Comparison of ENCODE assay signal across 9 mouse cellular contexts in genomic region chr2:93458332-93459207, GRCm38 (mm10). TPM values are rescaled to one million over a fixed set of nuclear protein-coding genes. Genes with fewer than 3 reads are reported as not detected.
A peak's percentile ranks its signal among the peaks of the same experiment; 100 is the strongest.
DNase-seq lines count a peak whose midpoint lies in the region; ATAC-seq and TF ChIP-seq lines count a peak whose summit lies in the region.
"Had no signal": no experiment of that assay in that cellular context is flagged by ENCODE, and none has a peak within 500 bp of the region (broad histone marks: within the 10 kb centered on the region; RNA-seq: fewer than 3 reads in every experiment).

No protein-coding gene starts in this region.

- ATAC-seq in heart, embryonic 11.5 days (replicated peaks; ENCODE audit: insufficient number of reproducible peaks, low FRiP score, low TSS enrichment): no peak
- ATAC-seq in stomach, embryonic 16.5 days (ENCODE audit: insufficient read depth, low FRiP score): no peak
- no peak for ATAC-seq in hindbrain, embryonic 14.5 days (ENCODE audit: low FRiP score)

- H3K27ac ChIP-seq in spleen, adult 2 months (ENCODE audit: insufficient read depth, low read length): peak overlapping the region; percentile 74
- 0 out of 2 replicates have a peak overlapping the region, but pooled peaks have one; percentile 24 for H3K27ac ChIP-seq in heart, embryonic 11.5 days (ENCODE audit: low read depth, low read length)
- H3K27ac ChIP-seq in stomach, embryonic 16.5 days (ENCODE audit: low read length): peak overlapping the region; percentile 81
- H3K27ac ChIP-seq in hindbrain, embryonic 14.5 days: no peak overlapping the region

- peaks cover 63% of the 10 kb centered on the region for H3K4me1 ChIP-seq in spleen, adult 2 months (ENCODE audit: control insufficient read depth, insufficient read depth, insufficient read length)
- H3K4me1 ChIP-seq in heart, embryonic 11.5 days (ENCODE audit: control insufficient read depth, insufficient read depth, low read length): 0 out of 2 replicates have a peak, but pooled peaks cover 7% of the 10 kb centered on the region
- H3K4me1 ChIP-seq in stomach, embryonic 16.5 days (ENCODE audit: control insufficient read depth, insufficient read depth, low read length): peaks cover 76% of the 10 kb centered on the region
- H3K4me1 ChIP-seq in hindbrain, embryonic 14.5 days (replicated peaks; ENCODE audit: control insufficient read depth, insufficient read depth, low read length): peaks cover 16% of the 10 kb centered on the region

- no peak for DNase-seq in spleen, adult 2 months (ENCODE audit: low read depth in 1 of 2, low spot score in 2 of 2)
- no peak for DNase-seq in spleen, postnatal 4 days (ENCODE audit: low spot score in 2 of 2)
- DNase-seq in liver: peak; percentile 53
- no peak for DNase-seq in frontal cortex, postnatal 10 days (ENCODE audit: low spot score in 2 of 2)
- DNase-seq in hindbrain, embryonic 14.5 days (ENCODE audit: low spot score): no peak
- DNase-seq in frontal cortex, adult 2 months (ENCODE audit: extremely low spot score in 1 of 2, low spot score in 1 of 2): no peak

- H3K4me3 ChIP-seq in spleen, adult 2 months (ENCODE audit: extremely low read depth, insufficient read depth, insufficient read length): 0 out of 2 replicates have a peak overlapping the region, but pooled peaks have one; percentile 1
- no peak overlapping the region for H3K4me3 ChIP-seq in heart, embryonic 11.5 days (ENCODE audit: low read depth, low read length)
- no peak overlapping the region for H3K4me3 ChIP-seq in stomach, embryonic 16.5 days (replicated peaks; ENCODE audit: low read length)
- H3K4me3 ChIP-seq in hindbrain, embryonic 14.5 days (replicated peaks; ENCODE audit: low read length): no peak overlapping the region

- TF ChIP-seq POLR2A in spleen, adult 2 months (IDR thresholded peaks at IDR 0.05; ENCODE audit: low read depth, low read length): no peak

- no peaks in the 10 kb centered on the region for H3K9me3 ChIP-seq in heart, embryonic 11.5 days (replicated peaks; ENCODE audit: control insufficient read depth, low read length)
- no peaks in the 10 kb centered on the region for H3K9me3 ChIP-seq in stomach, embryonic 16.5 days (replicated peaks; ENCODE audit: control insufficient read depth, low read length)
- no peaks in the 10 kb centered on the region for H3K9me3 ChIP-seq in hindbrain, embryonic 14.5 days (ENCODE audit: control insufficient read depth, low read length)
- H3K9me3 ChIP-seq: megakaryocyte, embryonic 14.5 days had no signal

- no peak overlapping the region for H3K4me2 ChIP-seq in heart, embryonic 11.5 days
- H3K4me2 ChIP-seq in stomach, embryonic 16.5 days (ENCODE audit: low read depth, low read length): no peak overlapping the region
- H3K4me2 ChIP-seq in hindbrain, embryonic 14.5 days (replicated peaks): no peak overlapping the region

- H3K27me3 ChIP-seq in spleen, adult 2 months (ENCODE audit: control insufficient read depth, insufficient read depth, low read length): no peaks in the 10 kb centered on the region
- H3K27me3 ChIP-seq in heart, embryonic 11.5 days (ENCODE audit: control insufficient read depth, insufficient read depth, low read length): peaks cover 7% of the 10 kb centered on the region; the same call in 1 of the 2 replicates
- no peaks in the 10 kb centered on the region for H3K27me3 ChIP-seq in stomach, embryonic 16.5 days (ENCODE audit: control insufficient read depth, insufficient read depth, low read length)
- peaks cover 25% of the 10 kb centered on the region for H3K27me3 ChIP-seq in hindbrain, embryonic 14.5 days (ENCODE audit: control insufficient read depth, insufficient read depth, low read length)

- no peak for TF ChIP-seq CTCF in spleen, adult 2 months (IDR thresholded peaks at IDR 0.05; ENCODE audit: extremely low read depth, insufficient read depth, insufficient read length, insufficient replicate concordance)

- H3K9ac ChIP-seq in heart, embryonic 11.5 days (ENCODE audit: low read depth, low read length): no peak overlapping the region
- H3K9ac ChIP-seq in stomach, embryonic 16.5 days (ENCODE audit: low read length): peak overlapping the region; percentile 5; the same call in 1 of the 2 replicates
- no peak overlapping the region for H3K9ac ChIP-seq in hindbrain, embryonic 14.5 days

- 24% methylated on average over 8 of the region's 8 CpGs for WGBS in spleen, adult 2 months
- 45% methylated on average over 8 of the region's 8 CpGs for WGBS in heart, embryonic 11.5 days (ENCODE audit: insufficient replicate concordance)
- WGBS in stomach, embryonic 16.5 days: 40% methylated on average over 8 of the region's 8 CpGs
- WGBS in hindbrain, embryonic 14.5 days: 79% methylated on average over 8 of the region's 8 CpGs

- H3K36me3 ChIP-seq in spleen, adult 2 months (ENCODE audit: control insufficient read depth, insufficient read depth, low read length): 0 out of 2 replicates have a peak, but pooled peaks cover 1% of the 10 kb centered on the region
- no peaks in the 10 kb centered on the region for H3K36me3 ChIP-seq in heart, embryonic 11.5 days (ENCODE audit: control insufficient read depth, insufficient read depth, low read length)
- no peaks in the 10 kb centered on the region for H3K36me3 ChIP-seq in stomach, embryonic 16.5 days (ENCODE audit: control insufficient read depth, insufficient read depth, low read length)
- H3K36me3 ChIP-seq in hindbrain, embryonic 14.5 days (replicated peaks; ENCODE audit: control insufficient read depth, insufficient read depth): no peaks in the 10 kb centered on the region

RNA-seq across cellular contexts. Expression of gene Cd82, which starts 4.4 kb away (rescaled TPM):
- 205 and 209 TPM in 2 replicates for polyA plus RNA-seq in spleen, adult 2 months (2012; rRNA removed)
- 10.6 and 14.3 TPM in 2 replicates for polyA plus RNA-seq in heart, embryonic 11.5 days (2014; fragmentation: Nextera tagmentation; extraction: Ambion mirVana)
- polyA plus RNA-seq in stomach, embryonic 16.5 days (2015; fragmentation: Nextera tagmentation; extraction: Ambion mirVana): 112 and 127 TPM in 2 replicates
- polyA plus RNA-seq in hindbrain, embryonic 14.5 days (2014; fragmentation: Nextera tagmentation; extraction: Ambion mirVana): 14.2 and 20.0 TPM in 2 replicates
- polyA plus RNA-seq in frontal cortex, adult 2 months (2012; rRNA removed): 28.7 and 30.1 TPM in 2 replicates
